Mouse (Mus musculus) lung, postnatal 14 days (tissue): ENCODE results near the gene Fabp6.
A peak's percentile ranks its signal among the peaks of the same experiment; 100 is the strongest.

ENCODE experiments used
- DNase-seq: peaks from one replicate; pipeline ENCODE4 v3.0.0; 2021

The Fabp6 gene

GRCm38 (mm10) chr11:43601440-43601839 is at the start of gene Fabp6:
TSS of gene Fabp6 (minus strand) at chr11:43601540.
- no peak for DNase-seq

GRCm38 (mm10) chr11:43645286-43645685 is 43.9 kb upstream of the Fabp6 start:
- DNase-seq = no peak

- DNase-seq = peak; percentile 88
These were observed 41.8 kb upstream of the Fabp6 start for GRCm38 (mm10) chr11:43643180-43643591.

GRCm38 (mm10) chr11:43638486-43638885 is 37.1 kb upstream of the Fabp6 start:
- no peak for DNase-seq

GRCm38 (mm10) chr11:43636761-43637160 is 35.4 kb upstream of the Fabp6 start:
- no peak for DNase-seq

- peak; percentile 72 for DNase-seq
These were observed 32.5 kb upstream of the Fabp6 start for GRCm38 (mm10) chr11:43633658-43634401.

- DNase-seq = no peak
These were observed 31.8 kb upstream of the Fabp6 start for GRCm38 (mm10) chr11:43633165-43633564.

- DNase-seq = no peak
These were observed 31.2 kb upstream of the Fabp6 start for GRCm38 (mm10) chr11:43632566-43632965.

- DNase-seq = no peak
These were observed 30.3 kb upstream of the Fabp6 start for GRCm38 (mm10) chr11:43631645-43632044.

- DNase-seq = no peak
These were observed 25.7 kb upstream of the Fabp6 start for GRCm38 (mm10) chr11:43626927-43627645.

GRCm38 (mm10) chr11:43626300-43626926 is 25.1 kb upstream of the Fabp6 start:
- DNase-seq = peak; percentile 57

GRCm38 (mm10) chr11:43624341-43624740 is 23.0 kb upstream of the Fabp6 start:
- no peak for DNase-seq

- no peak for DNase-seq
These were observed 20.4 kb upstream of the Fabp6 start for GRCm38 (mm10) chr11:43621769-43622168.

GRCm38 (mm10) chr11:43618403-43618802 is 17.1 kb upstream of the Fabp6 start:
- DNase-seq = no peak

- DNase-seq = peak; percentile 31
These were observed 16.6 kb upstream of the Fabp6 start for GRCm38 (mm10) chr11:43617924-43618323.

- DNase-seq = peak; percentile 89
These were observed 11.6 kb upstream of the Fabp6 start for GRCm38 (mm10) chr11:43612834-43613488.

- no peak for DNase-seq
These were observed 9.3 kb upstream of the Fabp6 start for GRCm38 (mm10) chr11:43610662-43611033.

GRCm38 (mm10) chr11:43610006-43610661 is 8.8 kb upstream of the Fabp6 start:
- DNase-seq = no peak

- DNase-seq = no peak
These were observed 7.1 kb upstream of the Fabp6 start for GRCm38 (mm10) chr11:43608440-43608839.

- no peak for DNase-seq
These were observed 4.5 kb upstream of the Fabp6 start for GRCm38 (mm10) chr11:43605859-43606258.

- no peak for DNase-seq
These were observed 3.6 kb upstream of the Fabp6 start for GRCm38 (mm10) chr11:43604891-43605290.

- no peak for DNase-seq
These were observed 2.9 kb upstream of the Fabp6 start for GRCm38 (mm10) chr11:43604207-43604606.
